Mouse (Mus musculus) kidney, postnatal 14 days (tissue): ENCODE measurements around the gene Asic5.

Source experiments
- DNase-seq: peaks from one replicate; pipeline ENCODE4 v3.0.0; 2022; ENCODE audit warnings: mixed read lengths

Asic5 gene

GRCm38 (mm10) chr3:82022421-82022920 is 40.4 kb downstream of the Asic5 start:
- DNase-seq, result no peak

- no peak for DNase-seq
These were observed 41.0 kb downstream of the Asic5 start for GRCm38 (mm10) chr3:82023065-82023464.

DNA sequence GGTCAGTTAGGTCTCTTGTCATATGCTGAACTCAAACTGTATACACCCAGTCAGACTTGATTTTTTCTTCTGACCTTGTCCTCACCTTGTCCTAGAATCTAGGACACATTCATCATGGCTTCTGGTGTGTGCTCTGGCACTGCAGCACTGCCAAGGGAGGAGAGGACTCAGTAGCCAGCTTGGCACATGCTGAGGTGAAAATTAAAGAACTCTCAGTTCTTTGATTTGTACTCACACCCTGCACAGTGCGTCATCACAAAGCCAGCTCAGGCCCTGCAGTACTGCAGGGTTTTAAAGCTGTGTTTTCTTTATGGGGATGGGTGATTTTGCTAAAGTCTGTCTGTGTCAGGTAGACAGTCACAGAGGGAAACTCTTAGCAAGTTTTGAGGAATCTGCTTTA is 45.2 kb downstream of the Asic5 start:
- DNase-seq, result no peak

GRCm38 (mm10) chr3:82029229-82029628 is 47.1 kb downstream of the Asic5 start:
- DNase-seq, result peak; percentile 46

DNA sequence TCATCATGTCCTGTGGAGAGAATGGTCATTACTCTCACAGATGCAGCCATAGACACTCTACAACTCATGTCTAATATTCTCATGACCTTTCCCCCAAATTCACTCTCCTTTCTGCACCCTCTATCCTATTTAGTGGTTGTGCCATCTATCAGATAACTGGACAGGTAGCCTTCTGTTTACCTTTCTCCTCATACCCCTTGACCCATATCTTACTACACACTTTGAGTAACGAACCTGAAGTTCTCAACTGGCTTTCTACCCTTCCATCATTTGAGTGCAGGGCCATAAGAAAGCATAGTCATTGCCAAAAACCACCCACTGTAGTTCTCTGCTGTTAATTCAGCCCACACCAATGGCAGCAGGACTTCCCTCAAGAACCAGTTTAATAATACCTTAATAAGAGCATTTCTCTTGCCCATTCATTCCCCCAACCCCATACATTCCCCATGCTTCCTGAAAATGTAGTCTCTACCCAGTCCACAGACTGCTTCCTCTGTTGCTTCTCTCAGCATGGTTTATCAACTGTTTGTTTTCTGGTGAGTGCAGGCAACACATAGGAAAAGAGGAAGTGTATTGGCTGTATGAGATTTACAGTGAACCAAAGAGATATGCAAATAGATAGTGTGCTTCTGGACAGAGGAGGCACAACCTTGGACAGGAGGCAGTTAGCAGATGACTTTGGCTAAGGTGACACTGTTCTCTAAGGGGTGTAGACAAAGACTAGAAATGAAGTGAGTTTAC is 48.1 kb downstream of the Asic5 start:
- no peak for DNase-seq

DNA sequence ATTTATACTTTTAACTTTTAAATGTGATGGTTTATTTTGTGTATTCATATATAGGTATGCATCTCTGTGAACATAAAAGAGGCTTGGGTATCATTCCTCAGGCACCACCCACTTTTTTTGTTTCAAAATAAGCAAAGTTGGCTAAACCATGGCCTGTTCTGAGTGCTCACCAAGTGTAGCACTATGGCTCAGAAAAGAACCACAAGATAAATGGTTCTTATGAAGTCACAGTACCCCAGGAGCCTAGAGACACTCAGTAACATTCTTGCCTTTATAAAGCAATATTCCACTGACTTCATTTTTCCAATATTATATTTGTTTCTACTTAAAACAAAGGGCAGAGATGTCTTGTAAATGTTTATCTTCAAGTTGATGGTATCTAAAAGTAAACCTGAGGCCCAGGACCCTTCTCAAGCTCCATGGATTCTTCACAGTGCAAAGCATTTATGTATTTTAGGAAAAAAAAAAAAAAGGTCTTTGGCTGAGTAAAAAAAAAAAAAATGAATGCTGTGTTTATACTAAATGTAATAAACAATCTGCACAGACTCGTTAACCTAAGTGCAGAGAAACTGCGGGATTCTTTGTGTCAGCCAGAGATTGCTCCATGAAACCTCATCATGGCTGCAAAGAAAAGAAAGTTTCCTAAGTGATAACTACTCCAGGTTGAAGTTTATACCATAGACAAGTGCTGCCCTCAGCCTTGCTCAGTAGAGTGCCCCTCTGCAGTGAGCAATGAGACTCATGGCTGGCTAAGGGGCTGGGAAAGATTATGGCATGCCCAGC is 54.4 kb downstream of the Asic5 start:
- DNase-seq, result no peak

DNA sequence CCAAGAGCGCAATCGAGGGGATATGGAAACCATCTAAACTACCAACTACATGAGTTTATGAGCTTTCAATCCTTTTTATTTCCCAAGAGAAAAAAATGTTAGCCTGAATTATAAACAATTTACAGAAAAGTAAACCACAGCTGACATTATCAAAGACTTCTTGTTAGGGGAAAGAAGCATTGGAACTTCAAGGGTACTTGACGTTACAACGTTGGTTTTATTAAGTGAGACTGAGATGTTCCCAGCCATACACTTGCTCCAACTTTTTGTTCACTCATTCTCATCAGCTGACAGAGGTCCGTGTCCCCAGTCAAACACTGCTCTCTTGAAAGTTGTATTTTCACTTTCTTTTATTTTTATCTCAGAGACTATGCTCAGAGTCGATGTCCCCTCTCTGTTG is 61.6 kb downstream of the Asic5 start:
- DNase-seq, result no peak

GRCm38 (mm10) chr3:82044902-82045301 is 62.8 kb downstream of the Asic5 start:
- DNase-seq, result no peak

GRCm38 (mm10) chr3:82046087-82046486 is 64.0 kb downstream of the Asic5 start:
- no peak for DNase-seq

GRCm38 (mm10) chr3:82047100-82047753 is 65.1 kb downstream of the Asic5 start:
- DNase-seq, result peak; percentile 67

GRCm38 (mm10) chr3:82048078-82048477 is 66.0 kb downstream of the Asic5 start:
- no peak for DNase-seq

DNA sequence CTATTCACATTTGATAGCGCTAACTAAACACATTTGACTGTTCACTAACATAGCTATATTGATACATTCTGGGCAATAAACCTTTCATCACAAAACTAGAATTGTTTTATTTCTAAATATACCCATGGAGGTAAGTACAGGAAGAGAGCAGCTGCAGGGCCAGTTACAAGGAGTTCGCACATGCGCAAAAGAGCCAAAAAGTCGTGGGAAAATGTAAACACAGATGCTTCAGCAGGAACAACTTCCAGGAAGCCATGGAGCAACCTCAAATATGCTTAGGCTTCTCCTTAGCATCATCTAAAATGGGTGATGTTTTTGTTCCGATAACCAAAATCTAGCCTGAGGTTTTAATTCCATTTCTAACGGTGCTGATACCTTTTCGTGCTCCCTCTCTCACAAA is 66.6 kb downstream of the Asic5 start:
- no peak for DNase-seq

DNA sequence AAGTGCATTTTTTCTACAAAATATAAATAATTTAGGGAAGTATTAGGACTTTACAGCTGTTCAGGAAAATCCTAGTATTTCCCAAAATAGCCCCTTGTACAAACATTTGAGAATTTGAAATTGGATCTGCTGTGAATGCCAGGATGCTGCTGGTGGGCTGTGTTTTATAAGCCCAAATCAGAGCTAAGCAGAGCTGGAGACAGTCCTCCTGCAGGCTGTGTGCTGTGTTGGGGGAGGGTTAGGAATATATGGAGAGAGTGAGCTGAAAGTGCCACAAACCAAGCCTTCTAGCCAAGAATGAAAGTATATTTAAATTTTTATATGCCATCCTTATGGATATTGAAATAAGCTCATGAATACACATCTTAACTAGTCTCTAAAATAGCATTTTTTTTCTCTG is 69.4 kb downstream of the Asic5 start:
- no peak for DNase-seq

- DNase-seq, result no peak
These were observed 69.9 kb downstream of the Asic5 start for GRCm38 (mm10) chr3:82052029-82052428.

DNA sequence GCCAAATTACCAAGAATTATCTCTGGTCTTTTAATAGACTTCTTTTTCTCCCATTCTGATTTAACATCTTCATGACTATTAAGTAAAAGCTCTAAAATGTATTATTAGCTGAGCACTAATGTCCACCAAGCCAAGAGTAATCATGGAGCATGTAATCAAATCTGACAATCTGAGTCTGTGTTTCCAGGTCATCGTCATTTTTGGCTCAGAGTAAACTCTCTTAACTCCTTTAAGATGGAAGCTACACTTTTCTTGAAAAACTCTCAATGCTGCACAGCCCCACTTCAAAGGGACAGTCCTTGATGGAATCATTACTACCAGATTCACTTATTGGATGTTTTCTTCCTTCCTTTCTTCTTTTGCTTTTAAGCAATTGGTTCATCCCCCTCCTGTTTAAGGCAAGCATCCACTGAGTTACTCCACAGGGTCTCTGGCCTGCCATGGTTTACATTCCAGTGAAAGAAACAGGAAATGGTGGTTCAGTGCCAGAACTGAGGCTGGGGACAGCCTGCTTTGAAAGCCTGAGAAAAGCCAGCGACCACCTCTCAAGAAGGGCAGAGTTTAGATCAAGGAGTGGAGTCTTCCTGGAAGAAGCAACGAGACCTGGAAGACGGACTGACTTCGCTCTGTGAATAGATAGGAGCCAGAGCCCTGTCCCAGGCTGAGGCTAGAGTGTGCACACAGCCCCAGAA is 72.3 kb downstream of the Asic5 start:
- DNase-seq, result peak; percentile 14

DNA sequence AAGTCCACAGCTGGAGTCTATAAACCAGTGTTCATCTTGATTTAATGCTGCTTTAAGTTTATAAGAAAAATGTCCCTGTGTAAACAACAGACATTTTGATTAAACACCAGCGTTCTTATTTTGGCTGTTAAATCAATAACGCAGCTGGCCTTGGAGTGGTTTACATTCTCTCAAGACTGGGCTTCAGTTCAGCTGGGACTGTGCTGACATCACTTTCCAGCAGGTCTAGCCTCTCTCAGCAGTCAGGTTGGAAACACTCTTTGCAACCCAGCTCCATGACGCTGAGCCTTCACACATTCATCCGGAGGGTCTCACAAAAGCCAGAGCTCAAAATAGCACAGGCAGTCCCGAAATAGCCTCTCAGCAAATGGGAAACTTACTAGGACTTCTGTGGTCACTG is 75.1 kb downstream of the Asic5 start:
- DNase-seq, result peak; percentile 14

DNA sequence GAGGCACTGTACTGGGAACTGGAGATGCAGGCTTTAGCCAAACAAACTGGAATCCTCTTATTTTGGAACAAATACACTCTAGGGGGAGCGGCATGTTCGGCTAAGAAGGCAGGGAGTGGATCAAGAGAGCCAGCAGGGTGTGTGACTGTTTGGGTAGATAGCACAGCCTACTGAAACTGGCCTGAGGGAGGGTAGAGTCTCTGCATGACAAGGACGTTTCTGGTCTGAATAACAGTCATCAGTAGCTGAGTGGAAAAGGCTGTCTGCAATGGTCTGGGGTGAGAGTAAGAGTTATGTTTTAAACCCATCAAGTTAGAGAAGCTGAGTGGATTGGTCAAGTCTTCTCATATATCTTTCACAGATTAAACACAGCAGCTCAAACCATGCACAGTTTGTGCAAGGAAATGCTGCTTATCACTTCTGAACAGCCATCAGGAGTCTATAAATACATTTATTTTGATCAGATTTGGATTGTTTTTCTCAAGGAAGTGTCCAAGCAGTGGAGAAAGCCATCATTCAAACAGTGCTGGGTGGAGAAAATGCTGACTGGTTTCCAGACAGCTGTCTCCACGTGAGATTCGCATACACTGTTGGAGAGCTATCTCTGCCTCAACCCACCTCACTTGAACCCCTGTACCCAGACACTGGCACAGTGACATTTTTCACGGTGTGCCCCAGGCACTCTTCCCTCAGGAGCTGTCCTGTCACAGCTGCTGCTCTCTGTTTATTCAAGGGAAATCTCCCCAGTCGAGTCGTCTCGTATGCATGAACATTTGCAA is 79.5 kb downstream of the Asic5 start:
- no peak for DNase-seq

DNA sequence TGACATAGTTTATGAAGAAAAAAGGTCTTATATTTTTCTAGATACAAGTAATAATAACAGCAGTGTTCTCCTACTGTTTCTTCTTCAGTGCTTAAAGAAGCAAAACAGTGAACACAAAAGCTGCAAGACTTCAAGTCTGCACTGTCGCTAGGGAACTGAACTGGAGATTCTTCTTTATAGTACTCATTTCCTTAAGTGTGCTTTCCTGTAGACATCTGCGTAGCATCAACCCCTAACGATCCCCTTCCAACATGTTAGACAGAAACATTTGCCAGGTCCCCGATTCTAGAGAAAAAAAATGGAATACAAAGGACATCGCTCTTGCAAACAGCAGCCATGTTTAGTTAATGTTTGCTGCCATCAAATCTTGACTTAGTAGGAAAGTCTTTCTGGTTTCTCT is 85.7 kb downstream of the Asic5 start:
- DNase-seq, result no peak
